Mouse (Mus musculus) liver, postnatal 0 days (tissue): ENCODE data around the gene Lrrc23. TPM values are rescaled to one million over a fixed set of nuclear protein-coding genes. Genes with fewer than 3 reads are reported as not detected.

Source experiments
- ATAC-seq: fragments of 200-750 bp; cut with Nextera tagmentation; 2 replicates; pipeline ENCODE4 v1.8.0; 2017; ENCODE audit warnings: mild to moderate bottlenecking, moderate library complexity
- DNase-seq: peaks from one replicate; pipeline ENCODE4 v3.0.0-alpha.2; 2016
- H3K27ac ChIP-seq: fragments of 300-500 bp; sonication (generic); 2 replicates; pipeline ENCODE4 v1.5.1; 2014; ENCODE audit warnings: antibody characterized with exemption, moderate library complexity, mild to moderate bottlenecking, low read depth
- H3K27me3 ChIP-seq: fragments of 300-500 bp; sonication (generic); 2 replicates; pipeline ENCODE4 v1.6.1; 2014; ENCODE audit warnings: low read length, control low read depth, mixed read lengths; ENCODE audit not compliant: insufficient read depth
- H3K36me3 ChIP-seq: fragments of 300-500 bp; sonication (generic); replicated peaks from 2 replicates; pipeline ENCODE4 v1.6.1; 2014; ENCODE audit warnings: mild to moderate bottlenecking, control low read depth, low read length, moderate library complexity, mixed read lengths; ENCODE audit not compliant: insufficient read depth
- H3K4me1 ChIP-seq: fragments of 300-500 bp; sonication (generic); 2 replicates; pipeline ENCODE4 v1.6.1; 2014; ENCODE audit warnings: antibody characterized with exemption, mild to moderate bottlenecking, control low read depth; ENCODE audit not compliant: insufficient read depth
- H3K4me2 ChIP-seq: fragments of 300-500 bp; sonication (generic); 2 replicates; pipeline ENCODE4 v1.6.1; 2014; ENCODE audit warnings: low read depth, mild to moderate bottlenecking, low read length, moderate library complexity, mixed read lengths
- H3K4me3 ChIP-seq: fragments of 300-500 bp; sonication (generic); 2 replicates; pipeline ENCODE4 v1.5.1; 2014; ENCODE audit warnings: low read depth, low read length
- H3K9ac ChIP-seq: fragments of 300-500 bp; sonication (generic); replicated peaks from 2 replicates; pipeline ENCODE4 v1.6.1; 2014; ENCODE audit warnings: mild to moderate bottlenecking, moderate library complexity
- H3K9me3 ChIP-seq: fragments of 300-500 bp; sonication (generic); 2 replicates; pipeline ENCODE4 v1.6.1; 2016; ENCODE audit warnings: mild to moderate bottlenecking, control low read depth, low read length, mixed read lengths
- CTCF ChIP-seq: sonication (generic); IDR thresholded peaks from 2 replicates; pipeline ENCODE4 v1.5.1; 2016; ENCODE audit warnings: antibody characterized with exemption, low read depth
- EP300 ChIP-seq: IDR thresholded peaks from 2 replicates; pipeline ENCODE4 v1.6.1; 2016; ENCODE audit warnings: antibody characterized with exemption, low read depth, mild to moderate bottlenecking
- WGBS: fragments of 180-500 bp; shearing (Covaris S2); extraction: QIAGEN DNeasy Blood & Tissue Kit; methylation state at CpG from one replicate; pipeline ENCODE4 v1.1.7; 2014; ENCODE audit not compliant: insufficient replicate concordance; 5-methylcytosine and 5-hydroxymethylcytosine counted together
- polyA plus RNA-seq: library from polyadenylated mRNA; unstranded; fragments of >200 nt; fragmentation: Nextera tagmentation; extraction: Ambion mirVana; gene quantifications from 2 replicates; pipeline ENCODE4 v1.2.1, GENCODE M21; 2015

Lrrc23 gene
- polyA plus RNA-seq, 1 experiment from 2014 or later: 0.16 TPM

- WGBS: 1% methylated on average over 35 of the region's 35 CpGs
- H3K4me1 ChIP-seq: peaks cover 47% of the 10 kb centered on the region
Observed at GRCm38 (mm10) chr6:124809052-124809774, 29.7 kb upstream of the Lrrc23 start.

GRCm38 (mm10) chr6:124808358-124809012 is 29.0 kb upstream of the Lrrc23 start, which contains the start of gene Spsb2:
Gene Spsb2, plus strand, starts transcription at chr6:124808661.
- peak; percentile 53 for ATAC-seq
- H3K9me3 ChIP-seq: no peaks in the 10 kb centered on the region
- WGBS: 4% methylated on average over 29 of the region's 29 CpGs

More at GRCm38 (mm10) chr6:124809052-124809774, 29.7 kb upstream of the Lrrc23 start:
- Histone ChIP-seq H3K27me3 (no peaks in the 10 kb centered on the region), H3K9ac (peak overlapping the region; percentile 83), H3K9me3 (no peaks in the 10 kb centered on the region), H3K4me2 (peak overlapping the region; percentile 98), H3K4me3 (peak overlapping the region; percentile 88), H3K36me3 (peaks cover 20% of the 10 kb centered on the region), H3K27ac (peak overlapping the region; percentile 95)
- peak; percentile 33 for ATAC-seq
- DNase-seq: peak; percentile 90
- TF ChIP-seq CTCF: peak; percentile 94
- no peak for TF ChIP-seq EP300

GRCm38 (mm10) chr6:124807986-124808357 is 28.4 kb upstream of the Lrrc23 start:
- H3K27me3 ChIP-seq: no peaks in the 10 kb centered on the region
- TF ChIP-seq EP300 (no peak), CTCF (no peak)
- H3K4me1 ChIP-seq: peaks cover 43% of the 10 kb centered on the region
- peak overlapping the region; percentile 88 for H3K4me3 ChIP-seq
- ATAC-seq: no peak
- peak overlapping the region; percentile 83; the same call in 1 of the 2 replicates for H3K9ac ChIP-seq
- no peaks in the 10 kb centered on the region for H3K9me3 ChIP-seq
- H3K4me2 ChIP-seq: peak overlapping the region; percentile 98
- no peak for DNase-seq
- 54% methylated on average over 6 of the region's 6 CpGs for WGBS
- H3K27ac ChIP-seq: peak overlapping the region; percentile 95
- peaks cover 20% of the 10 kb centered on the region for H3K36me3 ChIP-seq

More at GRCm38 (mm10) chr6:124808358-124809012, 29.0 kb upstream of the Lrrc23 start, which contains the start of gene Spsb2:
- H3K36me3 ChIP-seq: peaks cover 20% of the 10 kb centered on the region
- H3K4me3 ChIP-seq: peak within 1 kb of the TSS; percentile 88
- TF ChIP-seq CTCF (no peak), EP300 (no peak)
- H3K27ac ChIP-seq: peak within 1 kb of the TSS; percentile 95
- peak within 1 kb of the TSS; percentile 98 for H3K4me2 ChIP-seq
- peak; percentile 81 for DNase-seq
- peaks cover 46% of the 10 kb centered on the region for H3K4me1 ChIP-seq
- peak within 1 kb of the TSS; percentile 83 for H3K9ac ChIP-seq
- H3K27me3 ChIP-seq: no peaks in the 10 kb centered on the region

GRCm38 (mm10) chr6:124807366-124807765 is 27.8 kb upstream of the Lrrc23 start:
- H3K27ac ChIP-seq: 0 out of 2 replicates have a peak overlapping the region, but pooled peaks have one; percentile 16

GRCm38 (mm10) chr6:124806446-124807140 is 27.1 kb upstream of the Lrrc23 start:
- no peak for TF ChIP-seq CTCF
- TF ChIP-seq EP300: no peak
- H3K4me1 ChIP-seq: peaks cover 34% of the 10 kb centered on the region
- no peaks in the 10 kb centered on the region for H3K27me3 ChIP-seq
- H3K36me3 ChIP-seq: peaks cover 10% of the 10 kb centered on the region
- H3K4me3 ChIP-seq: peak overlapping the region; percentile 50
- H3K9ac ChIP-seq: peak overlapping the region; percentile 1; the same call in 1 of the 2 replicates
- ATAC-seq (no peak), DNase-seq (no peak)
- H3K9me3 ChIP-seq: no peaks in the 10 kb centered on the region
- peak overlapping the region; percentile 73 for H3K4me2 ChIP-seq
- H3K27ac ChIP-seq: peak overlapping the region; percentile 79
- WGBS: 77% methylated on average over 7 of the region's 7 CpGs

More at GRCm38 (mm10) chr6:124807366-124807765, 27.8 kb upstream of the Lrrc23 start:
- Histone ChIP-seq H3K9ac (no peak overlapping the region), H3K4me1 (peaks cover 40% of the 10 kb centered on the region), H3K4me3 (no peak overlapping the region), H3K36me3 (peaks cover 18% of the 10 kb centered on the region), H3K4me2 (no peak overlapping the region), H3K9me3 (no peaks in the 10 kb centered on the region), H3K27me3 (no peaks in the 10 kb centered on the region)
- ATAC-seq (no peak), DNase-seq (no peak)
- TF ChIP-seq CTCF (no peak), EP300 (no peak)
- WGBS: 77% methylated on average over 4 of the region's 4 CpGs
